Mouse (Mus musculus): ENCODE measurements at regions not wholly inside any gene's neighbourhood (a gene's known extent, or its start where the extent isn't known, plus 50 kb on each side); places are given as distances from the start of the nearest gene placed in this dataset.

- no peak for ATAC-seq (replicated peaks; ENCODE audit: low FRiP score)
- H3K4me2 ChIP-seq = no peak overlapping the region
- 85% methylated on average over 2 of the region's 2 CpGs for WGBS
Measured at GRCm38 (mm10) chr3:148419462-148420074, 570.8 kb downstream of the Adgrl2 start.

GRCm38 (mm10) chr3:148418067-148418466 lies 572.3 kb downstream of the Adgrl2 start:
- no peaks in the 10 kb centered on the region for H3K9me3 ChIP-seq (replicated peaks)
- no peaks in the 10 kb centered on the region for H3K27me3 ChIP-seq
- 4% methylated on average over 6 of the region's 6 CpGs for WGBS
- no peaks in the 10 kb centered on the region for H3K36me3 ChIP-seq
- H3K4me2 ChIP-seq = peak overlapping the region; percentile 19; the same call in 1 of the 2 replicates
- H3K9ac ChIP-seq = no peak overlapping the region
- ATAC-seq (replicated peaks; ENCODE audit: low FRiP score) = peak; percentile 90
- no peak overlapping the region for H3K4me3 ChIP-seq (replicated peaks)
- no peak overlapping the region for H3K27ac ChIP-seq
- H3K4me1 ChIP-seq = peaks cover 9% of the 10 kb centered on the region

More at GRCm38 (mm10) chr3:148419462-148420074, 570.8 kb downstream of the Adgrl2 start:
- no peak overlapping the region for H3K27ac ChIP-seq
- no peaks in the 10 kb centered on the region for H3K9me3 ChIP-seq (replicated peaks)
- H3K4me3 ChIP-seq (replicated peaks) = no peak overlapping the region
- H3K36me3 ChIP-seq = no peaks in the 10 kb centered on the region
- H3K27me3 ChIP-seq = no peaks in the 10 kb centered on the region
- peaks cover 9% of the 10 kb centered on the region for H3K4me1 ChIP-seq
- H3K9ac ChIP-seq = no peak overlapping the region

GRCm38 (mm10) chr3:148415443-148415842 lies 574.9 kb downstream of the Adgrl2 start:
- Histone ChIP-seq H3K4me2 (no peak overlapping the region), H3K36me3 (no peaks in the 10 kb centered on the region), H3K27ac (no peak overlapping the region), H3K4me1 (peaks cover 9% of the 10 kb centered on the region), H3K9ac (no peak overlapping the region), H3K4me3 (replicated peaks) (no peak overlapping the region), H3K27me3 (no peaks in the 10 kb centered on the region), H3K9me3 (replicated peaks) (no peaks in the 10 kb centered on the region)
- WGBS = 79% methylated on average over 7 of the region's 7 CpGs
- ATAC-seq (replicated peaks; ENCODE audit: low FRiP score) = no peak

DNA sequence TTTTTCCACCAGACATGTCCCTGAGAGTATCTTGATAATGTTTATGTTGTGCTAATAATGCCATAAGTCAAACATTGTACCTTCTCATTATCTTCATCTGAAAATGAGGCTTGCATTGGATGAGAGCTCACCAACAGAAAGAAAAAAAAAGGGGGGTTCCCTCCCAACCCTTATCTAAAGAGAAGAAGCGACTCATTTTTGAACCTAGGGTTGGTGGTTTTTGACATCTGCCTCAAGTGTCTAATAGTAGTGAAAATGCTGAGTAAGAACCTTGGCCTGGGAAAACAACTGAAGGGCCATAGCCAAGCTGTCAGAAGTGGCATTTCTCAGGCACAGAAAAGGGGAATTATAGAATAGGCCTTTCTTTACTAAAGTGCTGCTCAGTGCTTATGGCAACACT lies 577.3 kb downstream of the Adgrl2 start:
- H3K9ac ChIP-seq = no peak overlapping the region
- no peaks in the 10 kb centered on the region for H3K27me3 ChIP-seq
- H3K4me2 ChIP-seq = no peak overlapping the region
- no peaks in the 10 kb centered on the region for H3K9me3 ChIP-seq (replicated peaks)
- no peak overlapping the region for H3K4me3 ChIP-seq (replicated peaks)
- WGBS = 88% methylated on average over 1 of the region's 1 CpGs
- H3K27ac ChIP-seq = no peak overlapping the region
- ATAC-seq (replicated peaks; ENCODE audit: low FRiP score) = no peak
- H3K36me3 ChIP-seq = no peaks in the 10 kb centered on the region
- H3K4me1 ChIP-seq = peaks cover 7% of the 10 kb centered on the region

DNA sequence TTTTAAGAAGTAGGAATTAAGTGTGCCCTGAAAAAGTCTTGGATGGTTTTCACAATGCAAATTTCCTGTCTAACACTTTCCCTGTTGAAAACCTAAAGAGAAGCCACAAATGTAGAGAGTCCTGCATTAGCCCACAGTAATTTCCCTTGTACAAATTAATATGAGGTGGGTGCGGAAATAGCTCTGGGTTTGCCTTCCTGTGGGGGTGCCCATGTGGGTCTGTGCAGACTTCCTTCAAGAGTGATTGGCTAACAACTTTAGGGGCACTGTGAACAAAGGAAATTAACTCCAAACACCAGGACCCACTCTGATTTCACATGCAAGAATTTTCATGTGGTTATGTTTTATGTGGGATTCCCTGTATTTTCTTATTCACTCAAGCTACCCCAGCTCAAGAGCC lies 578.2 kb downstream of the Adgrl2 start:
- H3K27ac ChIP-seq = no peak overlapping the region
- no peaks in the 10 kb centered on the region for H3K36me3 ChIP-seq
- no peak overlapping the region for H3K4me3 ChIP-seq (replicated peaks)
- no peaks in the 10 kb centered on the region for H3K27me3 ChIP-seq
- no peak overlapping the region for H3K4me2 ChIP-seq
- no peak for ATAC-seq (replicated peaks; ENCODE audit: low FRiP score)
- 71% methylated on average over 1 of the region's 1 CpGs for WGBS
- no peak overlapping the region for H3K9ac ChIP-seq
- H3K4me1 ChIP-seq = no peaks in the 10 kb centered on the region
- no peaks in the 10 kb centered on the region for H3K9me3 ChIP-seq (replicated peaks)

DNA sequence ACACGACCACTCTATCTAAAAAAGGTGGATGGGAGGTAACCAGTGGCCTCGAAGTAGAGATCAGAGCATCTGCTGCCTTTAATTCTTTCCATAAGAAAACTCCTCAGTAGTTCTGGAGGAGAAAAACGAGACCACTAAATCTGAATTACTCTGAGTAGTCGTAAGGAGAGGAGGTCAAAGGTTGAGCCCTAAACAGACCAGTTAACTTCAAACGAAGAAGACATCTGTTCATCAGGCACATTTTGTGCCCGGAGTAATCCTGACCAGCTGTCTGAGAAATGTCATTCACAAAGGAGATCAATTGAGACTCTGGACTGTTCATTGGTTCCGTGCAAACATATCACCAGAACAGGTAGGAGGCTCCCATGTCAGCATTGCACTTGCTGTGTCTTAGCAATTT lies 592.0 kb downstream of the Adgrl2 start:
- no peak overlapping the region for H3K9ac ChIP-seq
- no peak overlapping the region for H3K4me3 ChIP-seq (replicated peaks)
- H3K4me1 ChIP-seq = no peaks in the 10 kb centered on the region
- no peak overlapping the region for H3K27ac ChIP-seq
- no peaks in the 10 kb centered on the region for H3K27me3 ChIP-seq
- no peaks in the 10 kb centered on the region for H3K9me3 ChIP-seq (replicated peaks)
- H3K4me2 ChIP-seq = no peak overlapping the region
- H3K36me3 ChIP-seq = no peaks in the 10 kb centered on the region
- ATAC-seq (replicated peaks; ENCODE audit: low FRiP score) = no peak
- WGBS = 23% methylated on average over 7 of the region's 7 CpGs

DNA sequence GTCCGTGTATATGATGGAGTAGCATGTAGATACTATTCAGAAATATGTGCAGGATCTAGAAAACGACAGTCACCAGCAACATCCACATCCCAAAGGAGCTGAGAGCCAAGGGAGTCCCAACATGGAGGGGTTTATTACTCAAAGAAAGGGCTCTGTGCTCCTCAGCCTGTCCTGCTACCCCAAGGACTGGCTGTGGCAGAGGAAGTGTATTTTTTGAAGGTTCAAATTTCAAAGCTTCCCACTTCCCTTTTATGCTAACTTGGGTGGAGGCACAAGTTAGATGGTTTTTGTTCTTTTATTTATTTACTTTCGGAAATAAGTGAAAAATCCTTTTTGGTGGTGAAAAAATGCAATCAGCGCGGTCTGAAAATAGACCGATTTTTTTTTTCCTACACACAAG lies 602.8 kb downstream of the Adgrl2 start:
- WGBS = 72% methylated on average over 6 of the region's 6 CpGs
- Histone ChIP-seq H3K9me3 (replicated peaks) (no peaks in the 10 kb centered on the region; the same call in 1 of the 2 replicates), H3K9ac (no peak overlapping the region), H3K36me3 (no peaks in the 10 kb centered on the region), H3K4me3 (replicated peaks) (no peak overlapping the region), H3K4me2 (no peak overlapping the region), H3K4me1 (no peaks in the 10 kb centered on the region; the same call in 1 of the 2 replicates), H3K27me3 (no peaks in the 10 kb centered on the region), H3K27ac (no peak overlapping the region)
- no peak for ATAC-seq (replicated peaks; ENCODE audit: low FRiP score)

DNA sequence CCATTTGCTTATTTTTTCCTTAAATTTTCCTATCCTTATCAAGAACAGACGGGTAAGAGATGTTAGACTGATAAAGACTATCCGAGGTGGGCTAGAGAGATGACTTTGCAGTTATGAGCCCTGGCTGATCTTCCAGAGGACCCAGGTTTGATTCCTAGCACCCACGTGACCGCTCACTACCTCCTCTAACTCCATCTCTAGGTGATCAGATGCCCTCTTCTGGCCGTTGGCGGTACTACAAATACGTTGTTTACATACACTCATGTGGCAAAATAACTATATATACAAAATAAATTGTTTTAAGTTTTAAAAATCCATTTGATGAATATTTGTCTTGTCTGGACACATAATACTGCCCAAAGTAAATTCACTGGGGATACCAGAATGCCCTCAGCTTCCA lies 604.6 kb downstream of the Adgrl2 start:
- ATAC-seq (replicated peaks; ENCODE audit: low FRiP score) = no peak
- Histone ChIP-seq H3K27ac (no peak overlapping the region), H3K9ac (no peak overlapping the region), H3K4me3 (replicated peaks) (no peak overlapping the region), H3K4me2 (no peak overlapping the region), H3K27me3 (no peaks in the 10 kb centered on the region), H3K36me3 (no peaks in the 10 kb centered on the region), H3K9me3 (replicated peaks) (no peaks in the 10 kb centered on the region; the same call in 1 of the 2 replicates), H3K4me1 (no peaks in the 10 kb centered on the region; the same call in 1 of the 2 replicates)
- 94% methylated on average over 7 of the region's 7 CpGs for WGBS

DNA sequence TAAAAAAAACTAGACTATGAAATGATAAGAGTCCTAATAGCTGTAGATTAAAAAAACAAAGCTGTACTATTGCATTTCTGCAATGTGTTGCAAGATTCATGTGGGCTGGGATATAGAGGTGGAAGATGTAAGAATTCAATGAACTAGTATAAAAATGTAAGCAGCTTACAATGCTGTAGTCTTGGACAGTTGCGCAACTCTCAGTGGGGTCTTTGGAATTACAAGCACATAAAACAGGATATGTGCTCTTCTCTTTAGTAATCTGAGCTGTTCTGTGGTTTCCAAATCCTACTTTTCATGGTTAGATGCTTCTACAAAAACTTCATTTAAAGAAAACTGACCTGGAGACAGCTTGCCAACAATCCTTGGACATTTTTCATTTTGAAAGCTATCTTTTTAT lies 609.3 kb downstream of the Adgrl2 start:
- no peak overlapping the region for H3K4me3 ChIP-seq (replicated peaks)
- no peak for ATAC-seq (replicated peaks; ENCODE audit: low FRiP score)
- H3K4me2 ChIP-seq = no peak overlapping the region
- H3K36me3 ChIP-seq = no peaks in the 10 kb centered on the region
- no peak overlapping the region for H3K27ac ChIP-seq
- no peaks in the 10 kb centered on the region for H3K4me1 ChIP-seq
- no peaks in the 10 kb centered on the region; the same call in 1 of the 2 replicates for H3K9me3 ChIP-seq (replicated peaks)
- H3K9ac ChIP-seq = no peak overlapping the region
- WGBS = 71% methylated on average over 1 of the region's 1 CpGs
- no peaks in the 10 kb centered on the region for H3K27me3 ChIP-seq

DNA sequence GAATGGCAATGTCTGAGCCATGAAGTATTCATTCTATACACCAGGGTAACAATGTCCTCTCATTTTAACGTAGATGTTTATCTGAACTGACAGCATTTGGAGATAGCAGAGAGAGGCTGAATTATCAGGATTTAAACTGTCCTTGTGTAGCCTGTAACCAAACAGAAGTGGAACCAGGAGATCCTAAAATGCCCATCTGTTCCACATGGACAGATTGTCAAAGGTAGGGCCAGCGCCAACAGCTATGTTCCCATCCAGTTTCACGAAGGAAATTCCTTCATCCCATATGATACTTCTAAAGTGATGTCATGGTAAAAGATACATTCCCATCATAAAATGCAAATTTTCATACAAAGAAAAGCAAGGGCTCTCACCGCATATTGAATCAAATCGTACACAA lies 627.0 kb downstream of the Adgrl2 start:
- Histone ChIP-seq H3K36me3 (no peaks in the 10 kb centered on the region), H3K4me2 (no peak overlapping the region), H3K27ac (no peak overlapping the region), H3K27me3 (no peaks in the 10 kb centered on the region), H3K4me1 (no peaks in the 10 kb centered on the region), H3K9me3 (replicated peaks) (no peaks in the 10 kb centered on the region), H3K4me3 (replicated peaks) (no peak overlapping the region), H3K9ac (no peak overlapping the region)
- ATAC-seq (replicated peaks; ENCODE audit: low FRiP score) = no peak
- whole genome bisulfite sequencing = 90% methylated on average over 5 of the region's 5 CpGs

GRCm38 (mm10) chr3:148362453-148362864 lies 627.9 kb downstream of the Adgrl2 start:
- H3K9me3 ChIP-seq (replicated peaks) = no peaks in the 10 kb centered on the region
- no peak overlapping the region for H3K4me3 ChIP-seq (replicated peaks)
- H3K4me1 ChIP-seq = no peaks in the 10 kb centered on the region
- no peaks in the 10 kb centered on the region for H3K36me3 ChIP-seq
- peak; percentile 64; the same call in 1 of the 2 replicates for ATAC-seq (replicated peaks; ENCODE audit: low FRiP score)
- no peaks in the 10 kb centered on the region for H3K27me3 ChIP-seq
- H3K27ac ChIP-seq = no peak overlapping the region
- WGBS = 43% methylated on average over 2 of the region's 2 CpGs
- H3K4me2 ChIP-seq = no peak overlapping the region
- H3K9ac ChIP-seq = no peak overlapping the region

- Histone ChIP-seq H3K4me1 (peaks cover 14% of the 10 kb centered on the region), H3K27me3 (no peaks in the 10 kb centered on the region), H3K27ac (peak overlapping the region; percentile 47; the same call in 1 of the 2 replicates), H3K36me3 (no peaks in the 10 kb centered on the region), H3K9ac (no peak overlapping the region), H3K4me2 (peak overlapping the region; percentile 4; the same call in 1 of the 2 replicates), H3K4me3 (replicated peaks) (no peak overlapping the region), H3K9me3 (replicated peaks) (no peaks in the 10 kb centered on the region)
- WGBS = 34% methylated on average over 10 of the region's 10 CpGs
- ATAC-seq (replicated peaks; ENCODE audit: low FRiP score) = peak; percentile 64; the same call in 1 of the 2 replicates
Measured at GRCm38 (mm10) chr3:148343633-148344361, 646.6 kb downstream of the Adgrl2 start.

Data from kidney, embryonic 15.5 days (tissue).